Mouse (Mus musculus): Measurements from ENCODE around the gene Hdac6. TPM values are rescaled to one million over a fixed set of nuclear protein-coding genes. Genes with fewer than 3 reads are reported as not detected.
"Not testable (repeated sequence)": the region's sequence is repeated elsewhere in the genome, so short reads cannot be mapped to it uniquely, and the experiment has no call there.

The Hdac6 gene
- total RNA-seq, 2 experiments from 2014 or later, result 41.6 to 43.5 TPM

DNA sequence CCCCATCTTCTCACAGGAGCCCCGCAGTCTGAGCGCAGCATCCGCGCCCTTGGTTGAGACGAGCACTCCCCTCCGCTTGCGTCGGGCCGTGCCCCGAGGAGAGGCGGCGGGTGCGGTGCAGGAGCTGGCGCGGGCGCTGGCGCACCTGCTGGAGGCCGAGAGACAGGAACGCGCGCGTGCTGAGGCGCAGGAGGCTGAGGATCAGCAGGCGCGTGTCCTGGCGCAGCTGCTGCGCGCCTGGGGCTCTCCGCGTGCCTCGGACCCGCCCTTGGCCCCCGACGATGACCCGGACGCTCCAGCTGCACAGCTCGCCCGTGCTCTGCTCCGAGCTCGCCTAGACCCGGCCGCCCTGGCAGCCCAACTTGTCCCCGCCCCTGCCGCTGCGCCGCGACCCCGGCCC is 25.7 kb downstream of the Hdac6 start:
- DNase-seq (ENCODE audit: low spot score in 2 of 2), result no peak

DNA sequence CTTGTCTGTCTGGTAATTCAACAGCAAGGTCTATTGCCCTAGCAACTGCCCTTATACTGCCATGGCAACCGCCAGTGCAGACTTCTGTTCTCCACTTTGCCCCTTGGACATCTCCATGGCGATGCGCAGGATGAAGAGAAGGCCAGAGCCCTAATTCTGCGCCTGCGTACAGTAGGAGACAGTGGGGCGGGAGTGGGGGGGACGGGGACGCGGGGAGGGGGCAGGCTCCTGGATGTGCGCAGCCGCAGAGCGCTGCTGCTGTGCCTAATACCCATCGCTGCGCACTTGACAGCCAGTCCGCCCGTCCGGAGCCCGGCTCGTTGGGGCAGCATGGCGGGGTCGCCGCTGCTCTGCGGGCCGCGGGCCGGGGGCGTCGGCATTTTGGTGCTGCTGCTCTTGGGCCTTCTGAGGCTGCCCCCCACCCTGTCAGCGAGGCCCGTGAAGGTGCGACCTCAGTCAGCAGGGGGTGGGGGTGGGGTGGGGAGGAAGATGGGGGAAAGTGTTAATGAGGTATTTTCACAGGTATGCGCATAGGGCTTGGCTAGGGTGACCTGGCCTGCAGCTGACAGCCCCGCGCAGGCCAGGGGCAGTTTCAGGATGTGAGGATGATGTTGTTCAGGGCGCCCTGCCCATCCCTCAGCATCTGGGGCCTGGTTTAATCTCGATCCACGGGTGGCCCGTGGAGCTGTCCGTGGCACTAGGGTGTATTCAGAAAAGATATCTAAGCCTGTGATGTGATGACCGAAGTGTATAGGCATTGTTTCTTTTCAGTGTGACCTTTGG is 27.9 kb downstream of the Hdac6 start, which contains the start of gene Pcsk1n:
TSS of gene Pcsk1n (plus strand) at position 222 of the 783 bp plus-strand sequence.
- peak; percentile 36 to 67 for DNase-seq (ENCODE audit: low spot score in 2 of 2)

DNA sequence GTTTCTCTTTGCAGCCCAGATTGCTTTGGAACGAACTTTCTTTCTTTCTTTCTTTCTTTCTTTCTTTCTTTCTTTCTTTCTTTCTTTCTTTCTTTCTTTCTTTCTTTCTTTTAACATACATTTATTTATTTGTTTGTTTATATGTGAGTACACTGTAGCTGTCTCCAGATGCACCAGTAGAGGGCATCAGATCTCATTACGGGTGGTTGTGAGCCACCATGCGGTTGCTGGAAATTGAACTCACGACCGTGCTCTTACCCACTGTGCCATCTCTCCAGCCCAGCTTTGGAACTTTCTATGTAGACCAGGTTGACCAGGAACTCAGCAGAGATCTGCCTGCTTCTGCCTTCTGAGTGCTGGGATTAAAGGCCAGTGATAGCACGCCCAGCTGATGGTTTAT is 29.7 kb downstream of the Hdac6 start:
- not testable (repeated sequence) for DNase-seq (ENCODE audit: low spot score in 2 of 2)

DNA sequence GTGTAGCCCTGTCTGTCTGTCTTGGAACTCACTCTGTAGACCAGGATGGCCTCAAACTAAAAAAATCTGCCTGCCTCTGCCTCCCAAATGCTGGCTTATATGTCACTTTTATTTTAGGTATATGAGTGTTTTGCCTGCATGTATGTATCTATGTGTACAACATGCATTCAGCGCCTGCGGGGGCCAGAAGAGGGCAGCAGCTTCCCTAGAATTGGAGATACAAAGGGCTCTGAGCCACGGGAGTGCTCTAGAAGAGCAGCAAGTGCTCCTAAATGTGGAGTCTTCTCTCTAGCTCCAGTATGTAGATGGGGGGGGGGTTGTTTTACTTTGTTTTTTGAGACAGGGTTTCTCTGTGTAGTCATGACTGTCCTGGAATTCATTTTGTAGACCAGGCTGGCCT is 32.0 kb downstream of the Hdac6 start:
- DNase-seq (ENCODE audit: low spot score in 2 of 2), result not testable (repeated sequence)

DNA sequence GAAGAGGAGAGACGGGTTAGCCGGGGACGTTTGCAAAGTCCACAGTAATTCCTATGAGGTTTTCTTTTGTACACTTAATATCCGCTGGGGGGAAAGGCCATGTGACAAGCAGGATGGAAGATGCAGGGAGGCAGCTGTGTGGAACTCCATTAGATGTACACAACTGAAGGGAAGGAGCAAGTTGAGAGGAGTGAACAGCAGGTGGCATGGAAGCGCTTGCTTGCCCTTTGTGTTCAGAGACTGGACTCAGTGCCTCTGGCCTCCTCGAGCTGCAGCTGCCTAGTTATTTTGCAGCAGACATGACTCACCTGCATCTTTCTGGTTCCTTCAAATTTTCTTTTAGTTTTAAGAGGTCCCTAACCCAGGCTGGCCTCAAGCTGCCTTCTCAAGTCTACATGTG is 37.2 kb downstream of the Hdac6 start:
- DNase-seq (ENCODE audit: low spot score in 2 of 2), result no peak

DNA sequence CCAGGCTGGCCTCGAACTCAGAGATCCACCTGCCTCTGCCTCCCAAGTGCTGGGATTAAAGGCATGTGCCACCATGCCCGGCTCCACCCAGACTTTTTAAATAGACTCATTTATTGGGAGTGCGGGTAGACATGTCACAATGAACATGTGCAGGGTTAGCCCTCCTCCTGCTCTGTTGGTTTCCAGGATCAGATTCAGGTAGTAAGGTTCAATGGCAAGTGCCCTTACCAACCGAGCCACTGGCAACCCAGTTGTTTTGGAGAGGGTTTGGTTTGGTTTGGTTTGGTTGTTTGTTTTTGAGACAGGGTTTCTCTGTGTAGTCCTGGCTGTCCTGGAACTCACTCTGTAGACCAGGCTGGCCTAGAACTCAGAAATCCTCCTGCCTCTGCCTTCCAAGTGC is 38.4 kb downstream of the Hdac6 start, which contains the start of gene Gm10490:
TSS of gene Gm10490 (plus strand) at position 301 of the 400 bp plus-strand sequence.
- DNase-seq (ENCODE audit: low spot score in 2 of 2), result not testable (repeated sequence)

DNA sequence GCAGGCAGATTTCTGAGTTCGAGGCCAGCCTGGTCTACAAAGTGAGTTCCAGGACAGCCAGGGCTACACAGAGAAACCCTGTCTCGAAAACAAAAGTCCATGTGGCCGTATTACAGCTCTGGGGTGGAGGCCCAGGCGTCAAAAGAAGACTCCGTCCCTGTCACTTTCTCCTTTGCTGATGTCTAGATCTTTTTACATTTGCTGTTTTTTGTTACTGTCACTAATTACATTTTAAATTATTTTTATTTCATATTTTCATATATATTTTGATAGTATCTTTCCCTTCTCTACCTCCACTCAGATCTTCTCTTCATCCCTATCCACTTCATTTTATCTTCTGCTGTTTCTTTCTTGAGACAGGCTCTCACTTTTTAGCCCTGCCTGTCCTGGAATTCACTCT is 40.0 kb downstream of the Hdac6 start, which contains the start of gene Gm10491:
TSS of gene Gm10491 (minus strand) at position 101 of the 400 bp plus-strand sequence.
- DNase-seq (ENCODE audit: low spot score in 2 of 2), result no peak

DNA sequence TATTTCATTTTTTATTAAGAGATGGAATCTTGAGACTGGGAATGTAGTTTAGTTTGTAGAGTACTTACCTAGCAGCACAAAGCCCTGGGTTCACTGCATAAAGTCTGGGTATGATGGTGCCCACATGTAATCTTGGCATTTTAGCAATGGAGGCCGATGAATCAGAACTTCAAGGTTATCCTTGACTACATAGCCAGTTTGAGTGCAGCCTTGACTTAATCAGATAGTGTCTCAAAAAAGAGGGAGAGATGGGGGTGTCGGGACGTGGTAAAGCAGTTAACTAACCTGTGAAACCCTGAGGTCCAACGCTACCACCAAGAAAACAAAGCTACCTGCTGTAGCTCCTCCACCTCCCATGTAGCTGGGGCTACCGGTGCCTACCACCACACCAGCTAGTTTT is 43.2 kb downstream of the Hdac6 start:
- DNase-seq (ENCODE audit: low spot score in 2 of 2), result no peak

DNA sequence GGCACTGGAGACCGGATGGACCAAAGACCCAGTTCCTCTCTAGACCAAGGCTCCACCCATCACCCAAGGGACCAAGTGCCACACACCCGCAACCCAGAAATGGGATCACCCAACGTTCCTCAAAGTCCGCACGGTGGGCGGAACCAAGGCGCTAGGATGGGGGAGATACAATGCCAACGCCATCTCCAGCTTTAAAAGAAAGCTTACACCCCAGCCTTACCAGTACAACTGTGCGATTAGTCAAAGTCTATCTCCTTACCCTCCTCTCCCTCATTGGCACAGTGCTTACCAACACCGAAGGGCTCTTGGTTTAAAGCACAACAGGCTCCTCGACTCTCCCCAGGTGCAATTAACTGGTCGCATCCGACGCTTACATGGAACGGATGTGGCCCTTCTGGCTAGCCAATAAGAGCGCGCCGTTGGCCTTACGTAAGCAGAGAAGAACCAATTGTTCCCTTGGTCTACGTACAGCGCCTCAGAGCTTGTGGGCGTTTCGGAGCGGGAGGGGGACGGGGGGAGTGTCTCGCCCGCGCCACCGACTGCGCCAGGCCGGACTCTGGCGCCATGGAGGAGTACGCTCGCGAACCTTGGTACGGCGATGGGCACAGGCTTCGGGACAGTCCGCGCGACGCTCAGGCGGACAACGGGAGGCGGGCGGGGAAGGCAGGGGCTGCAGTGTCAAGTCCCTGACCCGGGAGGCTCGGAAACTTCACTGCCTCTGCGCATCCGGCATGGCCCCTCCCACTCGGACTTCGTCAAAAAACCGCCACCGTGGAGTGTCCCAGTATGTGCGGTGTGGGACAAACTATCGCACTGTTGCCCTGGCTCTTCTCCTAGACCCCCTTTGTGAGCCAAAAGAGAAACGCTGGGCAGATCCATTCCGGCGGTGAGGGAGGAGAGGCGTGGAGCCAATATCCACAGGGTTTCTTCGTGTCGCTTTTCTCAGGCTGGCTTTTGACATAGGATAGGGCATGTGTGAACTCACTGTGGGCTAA is 48.5 kb downstream of the Hdac6 start, which contains the start of the genes Pqbp1 and Timm17b:
TSS of gene Pqbp1 (minus strand) at position 390 of the 995 bp plus-strand sequence.
TSS of gene Timm17b (plus strand) at position 478 of the 995 bp plus-strand sequence.
- peak; percentile 83 to 92 for DNase-seq (ENCODE audit: low spot score in 2 of 2)

DNA sequence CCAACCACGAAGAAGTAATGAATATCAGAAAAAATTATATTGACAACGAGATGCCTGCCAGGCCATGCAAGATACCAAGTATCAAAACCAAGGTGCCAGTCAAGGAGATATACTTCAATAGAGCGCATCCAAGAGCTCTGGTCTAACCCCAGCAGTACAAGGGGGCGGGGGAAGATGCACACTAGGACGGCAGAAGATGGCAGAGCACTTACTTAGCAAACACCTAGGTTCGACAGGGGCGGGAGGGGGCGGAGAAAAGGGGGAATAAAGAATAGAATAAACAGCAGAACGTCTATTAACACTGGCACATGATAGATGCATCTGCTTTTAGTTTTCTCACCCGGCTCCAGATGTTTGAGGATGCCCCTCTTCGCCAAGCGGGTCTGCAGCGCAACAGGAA is 49.5 kb downstream of the Hdac6 start:
- no peak for DNase-seq (ENCODE audit: low spot score in 2 of 2)

DNA sequence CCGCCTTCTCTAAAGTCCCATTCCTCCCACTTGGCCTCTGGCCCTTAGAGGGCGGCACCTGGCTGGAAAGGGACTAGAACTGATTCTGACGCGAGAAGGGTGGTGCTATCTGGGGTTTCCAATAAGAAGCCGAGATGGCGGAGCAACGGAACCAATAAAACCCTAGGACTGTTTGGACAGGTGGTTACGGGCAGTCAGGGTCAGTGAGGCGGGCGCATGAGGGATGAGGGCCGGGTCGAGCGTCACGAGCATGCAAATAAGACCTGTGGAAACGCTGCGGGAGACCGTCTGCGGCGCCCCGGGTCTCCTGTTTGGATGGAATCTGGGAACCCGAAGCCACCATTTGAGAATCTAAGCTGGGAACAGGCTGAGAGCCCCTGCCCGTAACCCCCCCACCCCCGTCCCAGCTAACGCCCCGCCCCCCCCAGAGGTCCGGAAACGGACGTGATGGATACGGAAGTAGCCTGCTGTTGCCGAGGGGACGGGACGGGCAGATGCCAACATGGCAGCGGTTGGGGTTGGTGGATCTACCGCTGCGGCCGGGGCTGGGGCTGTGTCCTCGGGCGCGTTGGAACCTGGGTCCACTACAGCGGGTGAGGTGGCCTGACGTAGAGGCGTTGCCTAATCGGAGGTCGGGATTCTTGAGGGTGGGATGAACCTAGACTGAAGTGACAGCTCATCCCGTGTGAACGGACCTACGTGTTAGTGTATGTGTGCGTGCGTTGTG is 63.7 kb downstream of the Hdac6 start, which contains the start of gene Slc35a2:
TSS of gene Slc35a2 (plus strand) at position 188 of the 727 bp plus-strand sequence.
- DNase-seq (ENCODE audit: low spot score in 2 of 2), result peak; percentile 74 to 79

Other genes starting within 250 kb of the Hdac6 start
- gene Wdr45, start 233.6 kb downstream of the Hdac6 start, total RNA-seq (2021), result 10 to 100 TPM; 61.6 to 67.4 TPM
- under 1 TPM in 1 of 2 experiments, not detected in 1; 0.41 TPM for gene Gm45208, start 225.6 kb downstream of the Hdac6 start, total RNA-seq (2021)
- gene Praf2, start 219.4 kb downstream of the Hdac6 start, total RNA-seq (2021), result 100 to 1,000 TPM in 1 of 2 experiments, 10 to 100 TPM in 1; 97.3 to 100 TPM
- gene Ccdc120, start 197.0 kb downstream of the Hdac6 start, total RNA-seq (2021), result 10 to 100 TPM; 17.6 to 21.5 TPM
- gene Tfe3, start 185.3 kb downstream of the Hdac6 start, total RNA-seq (2021), result 10 to 100 TPM; 33.7 to 38.7 TPM
- gene Gripap1, start 158.1 kb downstream of the Hdac6 start, total RNA-seq (2021), result 100 to 1,000 TPM in 1 of 2 experiments, 10 to 100 TPM in 1; 95.3 to 105 TPM
- gene Kcnd1, start 125.6 kb downstream of the Hdac6 start, total RNA-seq (2021), result 1 to 10 TPM; 7.0 to 8.9 TPM
- 10 to 100 TPM; 75.3 to 87.4 TPM for gene Otud5, start 106.5 kb downstream of the Hdac6 start, total RNA-seq (2021)
- gene Pim2, start 69.6 kb downstream of the Hdac6 start, total RNA-seq (2021), result 10 to 100 TPM; 49.3 to 58.8 TPM
- gene Slc35a2, start 63.9 kb downstream of the Hdac6 start, total RNA-seq (2021), result 10 to 100 TPM; 38.9 to 45.9 TPM
- 10 to 100 TPM; 93.4 to 96.7 TPM for gene Pqbp1, start 48.6 kb downstream of the Hdac6 start, total RNA-seq (2021)
- 10 to 100 TPM; 21.9 to 23.8 TPM for gene Timm17b, start 48.5 kb downstream of the Hdac6 start, total RNA-seq (2021)
- not detected for gene Gm10491, start 40.1 kb downstream of the Hdac6 start, total RNA-seq (2021)
- gene Gm10490, start 38.3 kb downstream of the Hdac6 start, total RNA-seq (2021), result not detected
- gene Pcsk1n, start 28.1 kb downstream of the Hdac6 start, total RNA-seq (2021), result 100 to 1,000 TPM; 437 to 442 TPM
- not detected for gene Eras, start 19.3 kb downstream of the Hdac6 start, total RNA-seq (2021)
- not detected for gene Gata1, start 30.2 kb upstream of the Hdac6 start, total RNA-seq (2021)
- gene Glod5, start 70.6 kb upstream of the Hdac6 start, total RNA-seq (2021), result under 1 TPM in 1 of 2 experiments, not detected in 1; 0.84 TPM
- 10 to 100 TPM; 20.3 to 24.9 TPM for gene Suv39h1, start 126.9 kb upstream of the Hdac6 start, total RNA-seq (2021)
- gene Was, start 142.6 kb upstream of the Hdac6 start, total RNA-seq (2021), result 1 to 10 TPM; 1.4 to 1.6 TPM
- 100 to 1,000 TPM; 205 to 211 TPM for gene Wdr13, start 185.0 kb upstream of the Hdac6 start, total RNA-seq (2021)
- gene Rbm3, start 198.0 kb upstream of the Hdac6 start, total RNA-seq (2021), result 100 to 1,000 TPM in 1 of 2 experiments, 10 to 100 TPM in 1; 77.0 to 135 TPM
- gene Tbc1d25, start 228.3 kb upstream of the Hdac6 start, total RNA-seq (2021), result 10 to 100 TPM; 13.2 to 13.4 TPM
- gene Ebp, start 245.6 kb upstream of the Hdac6 start, total RNA-seq (2021), result 10 to 100 TPM; 28.2 to 29.0 TPM

All from layer of hippocampus, adult 18-20 months (tissue).